Mouse (Mus musculus) heart, embryonic 16.5 days (tissue): ENCODE results near the gene Vezf1. TPM values are rescaled to one million over a fixed set of nuclear protein-coding genes. Genes with fewer than 3 reads are reported as not detected.
"Not testable (repeated sequence)": the region's sequence is repeated elsewhere in the genome, so short reads cannot be mapped to it uniquely, and the experiment has no call there.

Source experiments
- ATAC-seq: fragments of 200-750 bp; cut with Nextera tagmentation; replicated peaks from 2 replicates; pipeline ENCODE4 v1.8.0; 2017; ENCODE audit warnings: moderate number of reproducible peaks; ENCODE audit not compliant: insufficient read depth, low FRiP score; ENCODE audit errors: extremely low read depth
- H3K27ac ChIP-seq: fragments of 300-500 bp; sonication (generic); 2 replicates; pipeline ENCODE4 v1.5.1; 2014; ENCODE audit warnings: mild to moderate bottlenecking, low read length, control low read depth, moderate library complexity
- H3K27me3 ChIP-seq: fragments of 300-500 bp; sonication (generic); 2 replicates; pipeline ENCODE4 v1.6.1; 2014; ENCODE audit warnings: low read length, mixed read lengths; ENCODE audit not compliant: control insufficient read depth, insufficient read depth
- H3K36me3 ChIP-seq: fragments of 300-500 bp; sonication (generic); 2 replicates; pipeline ENCODE4 v1.6.1; 2014; ENCODE audit not compliant: control insufficient read depth, insufficient read depth
- H3K4me1 ChIP-seq: fragments of 300-500 bp; sonication (generic); 2 replicates; pipeline ENCODE4 v1.6.1; 2014; ENCODE audit warnings: low read length, mixed read lengths; ENCODE audit not compliant: control insufficient read depth, insufficient read depth
- H3K4me2 ChIP-seq: fragments of 300-500 bp; sonication (generic); 2 replicates; pipeline ENCODE4 v1.6.1; 2014; ENCODE audit warnings: low read depth, mild to moderate bottlenecking, control low read depth, low read length
- H3K4me3 ChIP-seq: fragments of 300-500 bp; sonication (generic); 2 replicates; pipeline ENCODE4 v1.5.1; 2014; ENCODE audit warnings: mild to moderate bottlenecking, control low read depth, low read length
- H3K9ac ChIP-seq: fragments of 300-500 bp; sonication (generic); 2 replicates; pipeline ENCODE4 v1.6.1; 2014; ENCODE audit warnings: low read length, control low read depth
- H3K9me3 ChIP-seq: fragments of 300-500 bp; sonication (generic); replicated peaks from 2 replicates; pipeline ENCODE4 v1.6.1; 2016; ENCODE audit warnings: low read length; ENCODE audit not compliant: control insufficient read depth
- WGBS: fragments of 180-500 bp; shearing (Covaris S2); extraction: QIAGEN DNeasy Blood & Tissue Kit; methylation state at CpG from one replicate; pipeline ENCODE4 v1.1.7; 2014; 5-methylcytosine and 5-hydroxymethylcytosine counted together
- polyA plus RNA-seq: library from polyadenylated mRNA; unstranded; fragments of >200 nt; fragmentation: Nextera tagmentation; extraction: Ambion mirVana; gene quantifications from 2 replicates; pipeline ENCODE4 v1.2.1, GENCODE M21; 2015

The Vezf1 gene
- polyA plus RNA-seq, 1 experiment from 2014 or later, result 24.3 TPM

DNA sequence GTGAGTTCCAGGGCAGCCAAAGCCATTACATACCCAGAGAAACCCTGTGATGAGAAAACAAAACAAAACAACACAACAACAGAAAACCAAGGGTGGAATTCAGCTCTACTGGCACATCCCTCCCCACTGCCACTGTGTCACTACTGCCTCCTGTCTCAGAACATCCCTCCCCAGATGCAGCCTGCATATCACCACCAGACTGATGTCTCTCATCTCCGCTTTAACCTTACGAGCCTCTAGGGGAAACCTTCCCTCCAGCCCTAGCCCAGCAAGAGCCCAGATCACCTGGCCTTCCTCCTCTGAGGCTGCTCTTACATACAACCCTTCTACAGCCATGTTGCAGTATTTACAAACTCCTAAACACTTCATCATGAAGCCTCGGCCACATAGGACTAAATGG is 30.7 kb upstream of the Vezf1 start:
- WGBS, result 79% methylated on average over 3 of the region's 3 CpGs
- ATAC-seq, result no peak
- Histone ChIP-seq H3K36me3 (no peaks in the 10 kb centered on the region), H3K4me1 (peaks cover 7% of the 10 kb centered on the region), H3K27me3 (no peaks in the 10 kb centered on the region), H3K4me2 (no peak overlapping the region), H3K4me3 (no peak overlapping the region), H3K9me3 (0 out of 2 replicates have a peak, but pooled peaks cover 2% of the 10 kb centered on the region), H3K27ac (peak overlapping the region; percentile 63), H3K9ac (no peak overlapping the region; the same call in 1 of the 2 replicates)

DNA sequence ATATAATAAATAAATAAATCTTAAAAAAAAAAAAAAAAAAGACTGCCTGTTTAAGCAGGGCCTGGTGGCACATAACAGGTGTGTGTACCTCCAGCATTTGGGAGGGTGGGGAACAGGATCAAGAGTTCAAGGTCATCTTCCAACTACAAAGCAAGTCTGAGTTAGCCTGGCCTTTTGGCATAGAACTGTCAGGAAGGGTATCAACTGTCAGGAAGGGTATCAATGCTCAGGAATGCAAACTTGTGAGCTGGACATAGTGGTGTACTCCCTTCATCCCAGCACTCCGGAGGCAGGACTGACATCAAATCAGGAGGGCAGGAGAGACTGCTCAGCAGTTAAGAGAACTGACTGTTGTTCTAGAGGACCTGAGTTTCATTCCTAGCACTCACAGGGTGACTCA is 29.0 kb upstream of the Vezf1 start:
- H3K27me3 ChIP-seq, result no peaks in the 10 kb centered on the region
- H3K27ac ChIP-seq, result no peak overlapping the region
- H3K4me3 ChIP-seq, result no peak overlapping the region
- no peak for ATAC-seq
- peaks cover 7% of the 10 kb centered on the region for H3K4me1 ChIP-seq
- 0 out of 2 replicates have a peak, but pooled peaks cover 2% of the 10 kb centered on the region for H3K9me3 ChIP-seq
- 52% methylated on average over 1 of the region's 1 CpGs for WGBS
- no peaks in the 10 kb centered on the region for H3K36me3 ChIP-seq
- H3K4me2 ChIP-seq, result no peak overlapping the region
- H3K9ac ChIP-seq, result no peak overlapping the region

DNA sequence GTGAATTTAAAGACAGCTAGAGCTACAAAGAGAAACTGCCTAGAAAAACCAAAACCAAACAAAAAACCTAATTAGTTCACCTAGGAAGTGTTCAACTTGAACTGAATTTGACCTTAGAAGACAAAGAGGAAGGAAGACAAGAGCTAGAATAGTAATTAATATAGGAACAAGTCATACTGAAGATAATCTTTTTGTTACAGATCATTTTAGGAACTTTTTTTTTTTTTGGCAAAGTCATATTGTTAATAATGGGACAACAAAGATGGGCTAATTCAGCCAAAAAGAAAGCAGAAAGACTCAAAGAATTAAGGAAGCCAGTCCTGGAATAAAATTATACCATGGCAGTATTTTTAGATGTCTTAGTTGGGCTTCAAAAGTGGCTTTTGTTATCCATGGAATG is 23.8 kb upstream of the Vezf1 start:
- Histone ChIP-seq H3K36me3 (peaks cover 5% of the 10 kb centered on the region; the same call in 1 of the 2 replicates), H3K9ac (no peak overlapping the region), H3K27ac (no peak overlapping the region), H3K4me1 (peaks cover 13% of the 10 kb centered on the region), H3K9me3 (no peaks in the 10 kb centered on the region), H3K4me2 (no peak overlapping the region), H3K27me3 (no peaks in the 10 kb centered on the region), H3K4me3 (no peak overlapping the region)
- no peak for ATAC-seq

DNA sequence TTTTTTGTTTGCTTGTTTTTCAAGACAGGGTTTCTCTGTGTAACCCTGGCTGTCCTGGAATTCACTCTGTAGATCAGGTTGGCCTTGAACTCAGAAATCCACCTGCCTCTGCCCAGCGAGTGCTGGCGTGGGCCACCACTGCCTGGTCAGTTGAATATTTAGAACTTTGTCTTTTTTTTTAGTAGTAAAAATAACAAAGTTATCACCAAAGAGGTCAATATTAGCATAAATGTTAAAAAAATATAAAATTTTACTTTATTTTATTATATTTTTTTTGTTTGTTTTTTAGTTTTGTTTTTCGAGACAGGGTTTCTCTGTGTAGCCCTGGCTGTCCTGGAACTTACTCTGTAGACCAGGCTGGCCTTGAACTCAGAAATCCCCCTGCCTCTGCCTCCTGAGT is 22.9 kb upstream of the Vezf1 start:
- H3K9me3 ChIP-seq, H3K4me3 ChIP-seq, H3K36me3 ChIP-seq, H3K27ac ChIP-seq, H3K27me3 ChIP-seq, H3K9ac ChIP-seq, H3K4me2 ChIP-seq, ATAC-seq: not testable (repeated sequence)
- H3K4me1 ChIP-seq, result peaks cover 20% of the 10 kb centered on the region
- WGBS, result 95% methylated on average over 3 of the region's 3 CpGs

DNA sequence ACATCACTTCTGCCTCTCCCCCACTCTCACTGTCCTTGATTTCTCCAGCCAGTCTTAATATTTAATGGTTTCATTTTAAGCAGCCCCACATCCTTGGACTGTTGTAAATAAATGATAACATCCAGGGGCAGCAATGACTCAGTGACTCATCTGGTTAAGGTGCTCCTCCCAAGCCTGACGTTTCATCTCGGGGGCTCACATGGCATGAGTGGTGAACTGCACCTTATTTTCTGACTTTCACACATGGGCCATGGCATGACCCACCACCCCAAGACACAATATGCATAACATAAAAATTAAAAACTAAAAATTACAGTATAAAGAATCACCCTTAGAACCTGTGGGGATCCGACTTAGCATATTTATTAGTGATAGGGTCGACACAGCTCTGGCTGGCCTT is 22.2 kb upstream of the Vezf1 start:
- no peak for ATAC-seq
- no peak overlapping the region for H3K4me3 ChIP-seq
- H3K9ac ChIP-seq, result no peak overlapping the region

DNA sequence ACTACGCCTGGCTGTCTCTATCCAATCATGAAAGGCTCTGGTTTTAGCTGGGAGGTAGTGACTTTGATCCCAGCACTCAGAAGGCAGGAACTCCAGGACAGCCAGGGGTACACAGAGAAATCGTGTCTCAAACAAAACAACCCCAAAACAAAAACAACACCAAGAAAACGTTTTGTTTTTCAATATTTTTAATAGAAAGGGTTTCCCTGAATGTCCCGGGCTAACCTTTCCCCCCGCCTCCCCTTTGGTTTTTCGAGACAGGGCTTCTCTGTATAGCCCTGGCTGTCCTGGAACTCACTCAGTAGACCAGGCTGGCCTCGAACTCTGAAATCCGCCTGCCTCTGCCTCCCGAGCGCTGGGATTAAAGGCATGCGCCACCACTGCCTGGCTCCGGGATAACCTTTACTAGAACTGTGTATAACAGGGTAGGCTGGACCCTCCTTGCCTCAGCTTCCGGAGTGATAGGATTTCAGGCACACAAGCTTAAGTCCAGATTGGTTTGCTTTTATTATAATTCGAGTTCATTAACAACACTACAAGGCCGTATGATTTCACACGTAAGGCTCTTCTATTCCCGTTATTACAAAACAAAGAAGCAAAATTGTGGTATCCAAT is 21.6 kb upstream of the Vezf1 start:
- Histone ChIP-seq H3K36me3 (peaks cover 13% of the 10 kb centered on the region), H3K9me3 (no peaks in the 10 kb centered on the region), H3K4me2 (peak overlapping the region; percentile 79), H3K27ac (peak overlapping the region; percentile 100), H3K27me3 (no peaks in the 10 kb centered on the region), H3K4me3 (peak overlapping the region; percentile 94), H3K9ac (peak overlapping the region; percentile 84), H3K4me1 (peaks cover 27% of the 10 kb centered on the region)
- whole genome bisulfite sequencing, result 51% methylated on average over 17 of the region's 17 CpGs
- no peak for ATAC-seq

More for the DNA sequence above, 22.2 kb upstream of the Vezf1 start:
- no peaks in the 10 kb centered on the region for H3K9me3 ChIP-seq
- peaks cover 24% of the 10 kb centered on the region for H3K4me1 ChIP-seq
- H3K36me3 ChIP-seq, result peaks cover 10% of the 10 kb centered on the region; the same call in 1 of the 2 replicates
- no peaks in the 10 kb centered on the region for H3K27me3 ChIP-seq
- no peak overlapping the region for H3K27ac ChIP-seq
- no peak overlapping the region for H3K4me2 ChIP-seq
- WGBS, result 84% methylated on average over 4 of the region's 4 CpGs

DNA sequence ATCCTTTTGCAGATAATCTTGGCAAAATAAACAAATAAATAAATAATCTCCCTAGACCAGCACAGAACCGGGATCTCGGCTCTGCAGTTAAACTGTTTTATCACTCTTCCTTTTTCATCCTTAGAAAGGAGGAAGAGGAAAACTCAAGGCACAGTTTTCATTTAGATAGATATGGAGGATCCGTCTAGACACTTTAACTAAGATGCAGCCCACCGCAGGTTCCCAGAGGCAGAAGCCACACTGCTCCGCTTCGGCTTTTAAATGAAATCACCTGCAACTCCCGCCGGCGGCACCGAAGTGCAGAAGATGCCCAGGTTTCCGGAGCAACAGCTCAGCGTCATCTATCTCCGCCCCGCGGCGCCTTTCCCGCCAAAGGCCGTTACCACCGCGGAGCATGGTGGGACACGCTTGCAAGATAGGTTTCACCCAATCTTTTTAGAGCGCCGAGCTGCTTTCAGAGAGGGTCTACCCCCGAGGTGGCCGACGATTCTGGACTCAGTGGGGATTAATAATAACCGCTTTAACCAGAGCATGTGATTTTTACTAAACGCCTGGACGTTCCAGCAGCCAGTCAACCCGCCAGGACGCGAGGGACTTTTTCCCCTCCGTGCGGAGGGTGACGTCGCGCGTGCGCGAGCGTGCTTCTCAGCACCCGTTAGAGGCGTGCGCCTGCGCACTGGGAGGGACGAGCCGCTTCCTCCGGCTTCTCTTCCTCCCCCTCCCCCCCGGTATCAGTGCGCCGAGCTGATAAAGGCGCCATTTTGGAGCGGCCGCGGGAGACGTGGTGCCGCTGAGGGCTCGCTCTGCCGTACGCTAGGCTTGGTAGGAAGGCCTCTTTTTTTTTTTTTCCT is 20.9 kb upstream of the Vezf1 start, which contains the start of gene Srsf1:
Gene Srsf1, plus strand, starts transcription at position 430 of the 851 bp plus-strand sequence.
- peak; percentile 93 for ATAC-seq
- Histone ChIP-seq H3K27ac (peak within 1 kb of the TSS; percentile 100), H3K9me3 (no peaks in the 10 kb centered on the region), H3K36me3 (peaks cover 13% of the 10 kb centered on the region), H3K4me3 (peak within 1 kb of the TSS; percentile 94), H3K4me1 (peaks cover 27% of the 10 kb centered on the region), H3K4me2 (peak within 1 kb of the TSS; percentile 91), H3K27me3 (no peaks in the 10 kb centered on the region), H3K9ac (peak within 1 kb of the TSS; percentile 100)
- under 1% methylated on average over 60 of the region's 60 CpGs for WGBS

DNA sequence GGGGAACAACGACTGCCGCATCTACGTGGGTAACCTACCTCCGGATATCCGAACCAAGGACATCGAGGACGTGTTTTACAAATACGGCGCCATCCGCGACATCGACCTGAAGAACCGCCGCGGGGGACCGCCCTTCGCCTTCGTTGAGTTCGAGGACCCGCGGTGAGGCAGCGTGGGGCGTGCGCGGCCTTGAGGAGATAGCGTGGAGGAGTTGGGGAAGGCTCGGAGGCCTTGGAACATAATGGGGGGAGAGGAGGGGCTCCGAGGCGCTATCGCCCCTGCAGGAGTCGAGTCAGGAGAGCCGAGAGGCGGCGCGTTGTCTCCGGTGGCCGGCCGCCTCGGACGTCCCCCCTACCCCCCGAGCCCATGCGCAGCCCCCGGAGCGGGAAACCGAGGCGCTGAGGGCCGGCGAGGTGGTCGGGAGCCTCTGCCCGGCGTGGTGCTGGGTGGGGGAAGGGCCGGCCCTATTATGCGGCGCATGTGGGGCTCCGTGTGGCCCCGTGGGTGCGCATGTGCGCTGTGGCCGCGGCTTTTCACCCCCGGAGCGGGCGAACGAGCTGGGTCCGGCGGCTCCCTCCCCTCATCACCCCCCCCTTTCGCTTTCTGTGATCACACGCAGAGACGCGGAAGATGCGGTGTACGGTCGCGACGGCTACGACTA is 20.1 kb upstream of the Vezf1 start:
- no peaks in the 10 kb centered on the region for H3K9me3 ChIP-seq
- no peaks in the 10 kb centered on the region for H3K27me3 ChIP-seq
- ATAC-seq, result peak; percentile 71
- under 1% methylated on average over 76 of the region's 76 CpGs for WGBS
- H3K9ac ChIP-seq, result peak overlapping the region; percentile 100
- peaks cover 27% of the 10 kb centered on the region for H3K4me1 ChIP-seq
- peak overlapping the region; percentile 94 for H3K4me3 ChIP-seq
- peaks cover 13% of the 10 kb centered on the region for H3K36me3 ChIP-seq
- H3K4me2 ChIP-seq, result peak overlapping the region; percentile 91
- peak overlapping the region; percentile 100 for H3K27ac ChIP-seq
